In the genomic region with DNA sequence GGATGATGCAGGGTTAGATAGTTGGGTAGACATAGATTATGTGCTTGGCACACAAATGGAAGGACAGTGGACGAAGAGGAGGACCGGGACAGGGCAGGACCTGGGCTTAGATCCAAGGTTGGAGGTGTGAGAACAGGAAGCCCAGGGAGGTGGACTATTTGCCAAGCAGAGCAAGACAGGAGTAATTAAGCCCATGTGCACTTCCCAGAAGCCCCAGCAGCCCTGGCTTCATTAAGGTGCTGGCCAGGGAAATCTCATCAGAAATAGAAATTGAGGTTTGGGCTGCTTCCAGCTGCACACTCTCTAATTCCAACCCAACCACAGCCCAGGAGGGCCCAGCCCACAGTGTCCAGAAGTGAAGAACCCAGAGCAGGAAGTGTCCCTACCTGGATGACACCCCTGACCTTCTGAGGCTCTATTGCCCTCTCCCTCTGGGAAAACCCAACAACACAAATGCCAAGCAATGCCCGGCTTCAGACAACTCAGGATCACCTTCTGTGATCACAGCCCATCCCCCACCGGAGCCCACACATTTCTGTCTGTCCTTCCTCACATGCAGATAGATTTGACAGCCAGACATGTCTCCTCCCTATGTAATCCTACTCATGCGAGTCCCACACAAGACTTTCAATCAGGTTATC, we compare ENCODE assay signal across 19 mouse cellular contexts. TPM values are rescaled to one million over a fixed set of nuclear protein-coding genes. Genes with fewer than 3 reads are reported as not detected.
"Had no signal": no experiment of that assay in that cellular context is flagged by ENCODE, and none has a peak within 500 bp of the region (broad histone marks: within the 10 kb centered on the region; RNA-seq: fewer than 3 reads in every experiment).

No protein-coding gene starts in this region.

- H3K36me3 ChIP-seq: kidney, embryonic 15.5 days; limb, embryonic 13.5 days; neural tube, embryonic 12.5 days had no signal

- H3K27me3 ChIP-seq: limb, embryonic 13.5 days; neural tube, embryonic 12.5 days had no signal

- H3K4me2 ChIP-seq: kidney, embryonic 15.5 days; limb, embryonic 13.5 days; neural tube, embryonic 12.5 days had no signal

- H3K9me3 ChIP-seq: kidney, embryonic 15.5 days; limb, embryonic 13.5 days; neural tube, embryonic 12.5 days had no signal

- H3K4me3 ChIP-seq: kidney, embryonic 15.5 days; limb, embryonic 13.5 days; neural tube, embryonic 12.5 days had no signal

- H3K27ac ChIP-seq: kidney, embryonic 15.5 days; limb, embryonic 13.5 days; liver, embryonic 14.5 days; neural tube, embryonic 12.5 days had no signal

- H3K9ac ChIP-seq: kidney, embryonic 15.5 days; limb, embryonic 13.5 days; liver, embryonic 14.5 days; neural tube, embryonic 12.5 days had no signal

- ATAC-seq: lung, postnatal 0 days had no signal

- DNase-seq: kidney, postnatal 14 days; left cerebral cortex, postnatal 4 days; lung, adult 18-20 months; lung, postnatal 36 days; midbrain, embryonic 14.5 days; right cerebral cortex, postnatal 4 days; spleen, adult 18-20 months; thymus, adult 18-20 months; thymus, postnatal 14 days had no signal

RNA-seq across cellular contexts. Expression of a gene that starts 32.4 kb away (rescaled TPM):
- total RNA-seq: monocyte, adult 5-6 weeks; neutrophil, adult 5-6 weeks had no signal

RNA-seq across cellular contexts. Expression of a gene that starts 51.9 kb away (rescaled TPM):
- total RNA-seq: megakaryocyte progenitor cell, adult 5-6 weeks; monocyte, adult 5-6 weeks; neutrophil, adult 5-6 weeks had no signal
- polyA plus RNA-seq: large intestine, adult 2 months; liver, adult 2 months; liver, embryonic 14.5 days had no signal
